Mouse (Mus musculus) CH12.LX (cell line): ENCODE measurements around the gene Gad1. TPM values are rescaled to one million over a fixed set of nuclear protein-coding genes. Genes with fewer than 3 reads are reported as not detected.

ENCODE experiments used
- DNase-seq: peaks from one replicate; pipeline ENCODE4 v3.0.0-alpha.2; 2013; ENCODE audit errors: extremely low read depth
- H3K27ac ChIP-seq: 2 replicates; pipeline ENCODE4 v1.5.1; 2012; ENCODE audit warnings: low read depth, mild to moderate bottlenecking, control low read depth, moderate library complexity; ENCODE audit not compliant: insufficient read depth
- H3K27me3 ChIP-seq: replicated peaks from 2 replicates; pipeline ENCODE3; 2012; ENCODE audit warnings: inconsistent platforms
- H3K36me3 ChIP-seq, 2 experiments: replicated peaks in 1 of 2; 2 replicates each; pipeline versions ENCODE3 to v1.6.1; 2012; ENCODE audit warnings: inconsistent platforms in 1 of 2, low read length in 1 of 2, mild to moderate bottlenecking in 1 of 2, mixed read lengths in 1 of 2, moderate library complexity in 1 of 2; ENCODE audit not compliant: control insufficient read depth in 1 of 2, insufficient read depth in 1 of 2
- H3K4me1 ChIP-seq, 2 experiments: 2 replicates each; pipeline ENCODE4 v1.6.1; 2012; ENCODE audit warnings: inconsistent platforms in 1 of 2, moderate library complexity in 1 of 2; ENCODE audit not compliant: insufficient read depth in 2 of 2, control insufficient read depth in 1 of 2
- H3K4me2 ChIP-seq: 2 replicates; pipeline ENCODE4 v1.6.1; 2012; ENCODE audit warnings: low read depth, mild to moderate bottlenecking, control low read depth; ENCODE audit not compliant: poor library complexity, insufficient read depth, severe bottlenecking
- H3K4me3 ChIP-seq, 3 experiments: fragments of 150-350 bp in 1 of 3; sonication (generic) in 1 of 3; replicated peaks in 1 of 3; 2 replicates each; pipeline versions ENCODE3 to v1.5.1; 2011 to 2012; ENCODE audit warnings: low read depth in 2 of 3, low read length in 2 of 3, mild to moderate bottlenecking in 2 of 3, moderate library complexity in 2 of 3, control low read depth in 1 of 3, improper control_type of control experiment in 1 of 3, inconsistent platforms in 1 of 3, mixed read lengths in 1 of 3; ENCODE audit not compliant: poor library complexity in 1 of 3
- H3K79me2 ChIP-seq: replicated peaks from 2 replicates; pipeline ENCODE4 v1.6.1; 2012; ENCODE audit warnings: mild to moderate bottlenecking, moderate library complexity; ENCODE audit not compliant: control insufficient read depth, poor library complexity, insufficient read depth, severe bottlenecking; ENCODE audit errors: extremely low read depth
- H3K9ac ChIP-seq: 2 replicates; pipeline ENCODE4 v1.6.1; 2012; ENCODE audit warnings: low read depth, mild to moderate bottlenecking, control low read depth, moderate library complexity; ENCODE audit not compliant: insufficient read depth
- H3K9me3 ChIP-seq: replicated peaks from 2 replicates; pipeline ENCODE3; 2012; ENCODE audit warnings: low read length, inconsistent platforms, mixed read lengths
- CHD2 ChIP-seq: IDR thresholded peaks from 2 replicates; pipeline ENCODE4 v1.6.1; 2011; ENCODE audit warnings: low read length, improper control_type of control experiment
- CTCF ChIP-seq, 2 experiments: IDR thresholded peaks in 1 of 2; conservative IDR thresholded peaks in 1 of 2; 2 replicates each; pipeline ENCODE4 v1.5.1; 2011 to 2012; ENCODE audit warnings: low read depth in 2 of 2, low read length in 2 of 2, improper control_type of control experiment in 1 of 2, inconsistent platforms in 1 of 2, mild to moderate bottlenecking in 1 of 2, moderate library complexity in 1 of 2
- ELF1 ChIP-seq: IDR thresholded peaks from 2 replicates; pipeline ENCODE4 v1.6.1; 2014; ENCODE audit warnings: low read depth, mild to moderate bottlenecking, inconsistent platforms, low read length, improper control_type of control experiment
- HCFC1 ChIP-seq: IDR thresholded peaks from 2 replicates; pipeline ENCODE4 v1.6.1; 2012; ENCODE audit warnings: low read depth, mild to moderate bottlenecking, inconsistent platforms, low read length, improper control_type of control experiment
- IRF4 ChIP-seq: IDR thresholded peaks from 2 replicates; pipeline ENCODE4 v1.6.1; 2014; ENCODE audit warnings: low read depth, mild to moderate bottlenecking, inconsistent platforms, low read length, improper control_type of control experiment
- JUN ChIP-seq: IDR thresholded peaks from 2 replicates; pipeline ENCODE4 v1.6.1; 2011; ENCODE audit warnings: low read depth, mild to moderate bottlenecking, low read length, improper control_type of control experiment, moderate library complexity; ENCODE audit not compliant: insufficient read depth
- MAX ChIP-seq: IDR thresholded peaks from 2 replicates; pipeline ENCODE4 v1.6.1; 2011; ENCODE audit warnings: low read length, improper control_type of control experiment
- MAZ ChIP-seq: IDR thresholded peaks from 2 replicates; pipeline ENCODE4 v1.6.1; 2012; ENCODE audit warnings: low read depth, mild to moderate bottlenecking, inconsistent platforms, low read length, improper control_type of control experiment, moderate library complexity
- MXI1 ChIP-seq: IDR thresholded peaks from 2 replicates; pipeline ENCODE4 v1.6.1; 2011; ENCODE audit warnings: mild to moderate bottlenecking, low read depth, low read length, improper control_type of control experiment
- MYC ChIP-seq: IDR thresholded peaks from 2 replicates; pipeline ENCODE4 v1.6.1; 2011; ENCODE audit warnings: low read depth, mild to moderate bottlenecking, improper control_type of control experiment, low read length
- POLR2A ChIP-seq: IDR thresholded peaks from 2 replicates; pipeline ENCODE4 v1.6.1; 2011; ENCODE audit warnings: low read depth, mild to moderate bottlenecking, improper control_type of control experiment, low read length
- RAD21 ChIP-seq: IDR thresholded peaks from 2 replicates; pipeline ENCODE4 v1.6.1; 2011; ENCODE audit warnings: low read depth, mild to moderate bottlenecking, low read length, improper control_type of control experiment, moderate library complexity
- RCOR1 ChIP-seq: conservative IDR thresholded peaks from 2 replicates; pipeline ENCODE4 v1.6.1; 2012; ENCODE audit warnings: low read depth, mild to moderate bottlenecking, inconsistent platforms, low read length, improper control_type of control experiment
- SIN3A ChIP-seq: IDR thresholded peaks from 2 replicates; pipeline ENCODE4 v1.6.1; 2012; ENCODE audit warnings: low read length, improper control_type of control experiment, inconsistent platforms
- SMC3 ChIP-seq: IDR thresholded peaks from 2 replicates; pipeline ENCODE4 v1.6.1; 2011; ENCODE audit warnings: low read depth, low read length, improper control_type of control experiment
- UBTF ChIP-seq: IDR thresholded peaks from 2 replicates; pipeline ENCODE4 v1.6.1; 2012; ENCODE audit warnings: low read depth, mild to moderate bottlenecking, inconsistent platforms, low read length, improper control_type of control experiment, moderate library complexity
- USF1 ChIP-seq: IDR thresholded peaks from 2 replicates; pipeline ENCODE4 v1.6.1; 2014; ENCODE audit warnings: low read depth, mild to moderate bottlenecking, inconsistent platforms, low read length, improper control_type of control experiment
- ZMIZ1 ChIP-seq: IDR thresholded peaks from 2 replicates; pipeline ENCODE4 v1.6.1; 2012; ENCODE audit warnings: low read depth, mild to moderate bottlenecking, inconsistent platforms, low read length, improper control_type of control experiment
- dilution Hi-C: fragments of 300-500 bp; cut with MboI; formaldehyde crosslinking; loops from 2 replicates; pipeline ENCODE4 v1.14.3; 2020; ENCODE audit warnings: low sequenced_read_pairs; ENCODE audit not compliant: extremely low pct_unique_long_range_greater_than_20kb, extremely low pct_ligation_motif_present
- in situ Hi-C: fragments of 300-500 bp; cut with MboI; formaldehyde crosslinking; loops from 3 replicates; pipeline ENCODE4 v1.14.3; 2019; ENCODE audit warnings: low sequenced_read_pairs, low pct_ligation_motif_present, low pct_unique_long_range_greater_than_20kb, mixed read lengths
- polyA plus RNA-seq: library from polyadenylated mRNA; unstranded; fragments of >175 nt; gene quantifications from 2 replicates; pipeline ENCODE4 v1.2.1, GENCODE M21; 2012; ENCODE audit warnings: low read depth; ENCODE audit not compliant: insufficient read length
- total RNA-seq, 2 experiments: library from RNA; depleted of rRNA; stranded (reverse); fragments of 300-350 nt in 1 of 2; fragments of >200 nt in 1 of 2; gene quantifications; 2 replicates each; pipeline ENCODE4 v1.2.3; 2012 to 2014

Gad1 gene
- total and polyA plus RNA-seq, 3 experiments: 1.3 to 1.9 (median 1.4) TPM

DNA sequence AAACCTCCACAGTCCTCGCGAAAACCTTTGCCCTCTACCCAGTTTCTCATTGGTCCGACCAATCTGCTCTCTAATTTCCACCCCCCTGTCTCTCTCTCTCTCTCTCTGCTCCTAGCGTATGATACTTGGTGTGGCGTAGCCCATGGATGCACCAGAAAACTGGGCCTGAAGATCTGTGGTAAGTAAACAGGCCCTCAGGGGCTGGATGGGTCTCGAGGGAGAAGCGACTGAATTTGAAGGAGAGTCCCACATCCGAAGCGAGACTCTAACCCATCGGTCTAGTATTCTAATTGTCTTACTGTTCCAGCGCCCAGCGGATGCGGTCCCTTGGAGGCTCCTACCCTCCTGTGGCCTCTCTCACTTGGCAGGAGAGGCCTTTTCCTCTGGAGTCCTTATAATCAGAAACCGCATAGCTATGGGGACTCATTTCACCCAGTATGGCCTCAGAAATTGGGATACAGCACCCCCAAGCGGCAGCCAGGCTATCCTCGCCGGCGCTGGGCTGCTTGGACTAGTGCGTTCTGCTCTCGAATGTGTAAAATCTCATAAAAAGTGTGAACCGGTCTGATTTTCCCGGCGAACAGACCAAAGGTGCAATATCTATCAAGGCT lies 14.3 kb downstream of the Gad1 start:
- H3K4me1 ChIP-seq: peaks cover 2 to 15% of the 10 kb centered on the region in 2 experiments; a peak in 3 of 4 replicates
- DNase-seq: no peak
- no peaks in the 10 kb centered on the region for H3K36me3 ChIP-seq
- 0 out of 2 replicates have a peak overlapping the region, but pooled peaks have one; percentile 4 for H3K4me2 ChIP-seq
- in situ Hi-C loops: loop anchor here (10.0 to 25.0 kb wide), 2 partner anchors 342 to 430 kb away; no protein-coding TSS in a partner anchor
- TF ChIP-seq RAD21: peak; percentile 35
- TF ChIP-seq UBTF: no peak
- TF ChIP-seq CTCF (conservative IDR thresholded peaks at IDR 0.05 in 1 of 2, IDR thresholded peaks at IDR 0.05 in 1 of 2; ENCODE audit: low read depth in 2 of 2, low read length in 2 of 2): peak in 1 of 2 experiments; percentile 51; a peak in 2 of 4 replicates
- H3K79me2 ChIP-seq: no peaks in the 10 kb centered on the region
- dilution Hi-C loops: no loop called here
- no peak overlapping the region for H3K9ac ChIP-seq
- peaks cover 15% of the 10 kb centered on the region for H3K9me3 ChIP-seq
- no peak overlapping the region for H3K4me3 ChIP-seq
- H3K27me3 ChIP-seq: peaks cover 41% of the 10 kb centered on the region
- H3K27ac ChIP-seq: no peak overlapping the region

GRCm38 (mm10) chr2:70567682-70568077 lies 14.8 kb downstream of the Gad1 start:
- H3K79me2 ChIP-seq: no peaks in the 10 kb centered on the region
- peaks cover 40% of the 10 kb centered on the region for H3K27me3 ChIP-seq
- TF ChIP-seq UBTF: no peak
- no peak for TF ChIP-seq MAX
- TF ChIP-seq CTCF (conservative IDR thresholded peaks at IDR 0.05 in 1 of 2, IDR thresholded peaks at IDR 0.05 in 1 of 2; ENCODE audit: low read depth in 2 of 2, low read length in 2 of 2): no peak
- TF ChIP-seq ELF1: no peak
- TF ChIP-seq RCOR1: no peak
- TF ChIP-seq USF1: no peak
- TF ChIP-seq IRF4: no peak
- TF ChIP-seq, all 38 proteins: peak for 0
- Histone ChIP-seq H3K4me3 (no peak overlapping the region), H3K9ac (no peak overlapping the region), H3K4me2 (peak overlapping the region; percentile 45; the same call in 1 of the 2 replicates), H3K36me3 (no peaks in the 10 kb centered on the region), H3K9me3 (peaks cover 10% of the 10 kb centered on the region), H3K4me1 (peaks cover 0 to 15% of the 10 kb centered on the region in 2 experiments; a peak in 2 of 4 replicates), H3K27ac (no peak overlapping the region)
- no peak for DNase-seq
- in situ Hi-C loops: loop anchor here (10.0 to 25.0 kb wide), 2 partner anchors 343 to 430 kb away; no protein-coding TSS in a partner anchor
- dilution Hi-C loops: no loop called here

- peaks cover 37% of the 10 kb centered on the region for H3K27me3 ChIP-seq
- DNase-seq: no peak
- H3K4me2 ChIP-seq: peak overlapping the region; percentile 45; the same call in 1 of the 2 replicates
- peaks cover 4% of the 10 kb centered on the region for H3K9me3 ChIP-seq
- H3K36me3 ChIP-seq: no peaks in the 10 kb centered on the region
- dilution Hi-C loops: no loop called here
- no peaks in the 10 kb centered on the region for H3K79me2 ChIP-seq
- no peak overlapping the region for H3K9ac ChIP-seq
- H3K27ac ChIP-seq: no peak overlapping the region
- H3K4me3 ChIP-seq: no peak overlapping the region
- no peak for TF ChIP-seq USF1
- no peak for TF ChIP-seq ZMIZ1
- TF ChIP-seq SIN3A: no peak
- no peak for TF ChIP-seq RCOR1
- TF ChIP-seq SMC3: no peak
- no peak for TF ChIP-seq HCFC1
- no peak for TF ChIP-seq CHD2
- no peak for TF ChIP-seq MXI1
- no peak for TF ChIP-seq POLR2A
- no peak for TF ChIP-seq MYC
- no peak for TF ChIP-seq JUN
- TF ChIP-seq MAZ: no peak
- TF ChIP-seq MAX: no peak
- in situ Hi-C loops: loop anchor here (10.0 to 25.0 kb wide), 2 partner anchors 344 to 431 kb away; no protein-coding TSS in a partner anchor
- H3K4me1 ChIP-seq: peaks cover 0 to 15% of the 10 kb centered on the region in 2 experiments; a peak in 2 of 4 replicates
Measured at GRCm38 (mm10) chr2:70568198-70568941, 15.5 kb downstream of the Gad1 start.
